Mouse (Mus musculus) spleen, postnatal 10 days (tissue): ENCODE measurements around the gene Ints3.

Experiments used
- DNase-seq, 2 experiments: peaks; one replicate each; pipeline ENCODE4 v3.0.0; 2021 to 2022; ENCODE audit warnings: low spot score in 2 of 2

Gene Ints3

DNA sequence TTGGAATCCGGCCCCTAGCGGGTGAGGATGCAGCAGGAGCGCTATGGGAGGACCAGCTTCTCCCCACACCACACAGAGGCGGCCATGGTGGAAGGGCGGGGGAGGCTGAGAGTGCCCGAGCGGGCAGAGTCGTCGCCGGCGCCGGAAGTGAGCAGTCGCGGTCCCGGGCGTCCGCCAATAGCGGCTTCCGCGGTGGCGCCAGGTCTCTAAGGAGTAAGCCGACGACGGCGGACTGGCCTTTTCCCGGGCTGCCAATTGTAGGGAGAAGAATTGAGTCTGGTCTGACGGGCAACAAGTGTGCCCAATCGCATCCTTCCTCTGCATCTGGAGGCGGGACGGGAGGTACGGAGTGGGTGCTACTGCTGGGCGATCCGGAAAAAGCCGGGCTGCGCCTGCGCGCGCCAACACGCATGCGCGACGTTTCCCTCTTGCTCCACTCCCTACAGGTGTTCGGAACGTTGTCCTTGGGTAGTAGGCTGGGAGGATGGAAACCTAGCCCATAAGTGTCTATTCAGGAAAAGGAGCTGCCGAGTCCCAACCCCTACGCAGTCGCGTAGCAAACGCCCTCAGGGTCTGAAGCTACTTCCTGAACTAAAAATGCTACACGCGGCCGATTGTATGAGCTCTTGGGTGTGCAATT is at the start of gene Ints3:
TSS of gene Ints3 (minus strand) at position 242 of the 640 bp plus-strand sequence.
- DNase-seq, result peak; percentile 99

- DNase-seq, result peak; percentile 84 to 93
Measured at GRCm38 (mm10) chr3:90475831-90476611, 42.6 kb upstream of the Ints3 start, which contains the start of gene Ilf2. Ilf2 (plus strand) TSS chr3:90476126.

DNA sequence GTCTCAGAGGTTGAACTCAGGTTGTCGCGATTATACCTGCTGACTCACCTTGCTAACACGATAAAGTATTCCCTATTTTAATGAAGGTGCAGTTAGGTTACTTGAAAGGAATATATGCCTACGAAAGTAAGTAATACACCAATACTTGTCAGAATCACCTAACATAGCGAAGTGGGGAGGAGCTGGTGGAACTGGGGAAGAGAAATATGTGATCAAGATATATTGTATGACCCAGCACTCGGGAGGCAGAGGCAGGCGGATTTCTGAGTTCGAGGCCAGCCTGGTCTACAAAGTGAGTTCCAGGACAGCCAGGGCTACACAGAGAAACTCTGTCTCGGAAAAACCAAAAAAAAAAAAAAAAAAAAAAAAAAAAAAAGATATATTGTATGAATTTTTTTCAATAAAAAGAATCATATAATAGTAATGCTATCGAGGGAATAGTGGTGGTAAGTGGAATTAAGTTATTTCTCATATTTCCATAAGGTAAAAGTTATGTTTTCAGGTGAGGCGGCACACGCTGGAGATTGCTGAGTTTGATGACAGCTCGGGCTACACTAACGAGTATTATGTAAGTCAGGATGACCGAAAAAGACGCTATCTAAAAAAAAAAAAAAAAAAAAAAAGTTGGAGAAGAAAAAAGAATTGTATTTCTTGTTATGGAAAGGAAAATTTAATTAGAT is 41.9 kb upstream of the Ints3 start:
- no peak for DNase-seq

DNA sequence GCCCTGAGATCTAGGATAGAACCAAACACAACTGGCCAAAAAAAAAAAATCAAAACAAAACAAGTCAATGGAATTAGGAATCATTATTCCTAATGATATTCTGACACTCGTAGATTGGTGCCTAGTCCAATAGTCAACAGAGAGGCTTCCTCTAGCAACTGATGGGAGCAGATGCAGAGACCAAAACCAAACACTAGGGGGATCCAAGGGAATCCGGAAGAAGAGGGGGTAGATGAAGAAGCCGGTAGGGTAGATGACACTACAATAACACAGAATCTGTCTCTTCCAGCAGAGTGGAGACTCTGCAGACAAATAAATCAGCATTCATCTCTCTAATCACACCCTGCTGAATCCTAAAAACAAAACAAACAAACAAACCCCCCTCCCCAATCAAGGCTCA is 38.8 kb upstream of the Ints3 start:
- peak; percentile 28 to 74 for DNase-seq

- DNase-seq, result no peak
Measured at GRCm38 (mm10) chr3:90467618-90468300, 34.3 kb upstream of the Ints3 start.

DNA sequence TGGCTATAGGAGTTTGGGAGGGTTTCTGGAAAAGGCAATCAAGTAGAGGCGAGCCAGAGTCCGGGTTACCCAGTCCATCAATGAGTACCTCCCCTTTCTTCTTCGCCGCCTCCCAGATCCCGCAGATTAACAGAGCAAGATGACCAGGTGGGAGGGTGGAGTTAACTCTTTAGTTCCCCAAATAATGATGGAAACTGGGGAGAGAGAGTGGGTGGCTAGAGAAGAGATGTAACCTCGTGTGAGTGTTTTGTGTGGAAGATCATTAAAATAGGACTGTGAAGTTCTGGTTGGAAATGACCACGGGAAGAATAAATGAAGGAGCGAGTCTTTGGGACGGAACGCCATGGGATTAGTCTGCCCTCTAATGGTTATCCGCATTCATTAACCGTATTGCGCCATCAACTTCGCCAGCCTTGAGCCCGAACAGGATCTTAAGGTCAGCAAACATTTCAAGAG is 32.9 kb upstream of the Ints3 start:
- no peak for DNase-seq

DNA sequence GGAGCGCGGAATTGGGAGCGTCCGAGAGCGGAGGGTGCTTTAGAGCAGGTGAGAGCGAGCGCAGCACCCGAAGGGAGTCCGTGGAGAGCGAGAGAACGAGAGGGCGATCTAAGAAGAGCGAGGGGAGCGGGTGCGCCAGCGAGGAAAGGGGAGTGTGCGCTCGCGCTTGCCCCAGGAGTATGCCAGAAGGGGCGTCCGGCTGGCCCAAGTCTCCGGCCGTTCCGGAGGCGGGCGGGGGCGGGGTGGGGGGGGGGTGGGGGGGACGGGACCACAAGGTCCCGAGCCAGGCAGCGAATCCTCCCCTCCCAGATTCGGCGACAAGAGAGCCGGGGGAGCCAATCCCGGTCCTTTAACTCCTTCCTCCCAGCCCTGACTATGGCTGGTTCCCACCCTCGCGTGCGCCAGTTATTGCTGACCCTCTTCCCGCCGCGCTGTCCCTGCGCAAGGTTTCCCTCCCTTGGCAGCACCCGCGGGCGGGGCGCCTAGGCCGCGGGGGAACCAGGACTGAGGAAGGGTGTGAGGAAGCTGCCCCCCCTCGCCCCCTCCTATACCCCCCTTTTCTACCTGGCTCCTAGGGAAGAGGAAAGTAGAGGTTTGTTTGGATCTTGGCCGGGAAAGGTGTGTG is 32.4 kb upstream of the Ints3 start, which contains the start of gene Npr1:
TSS of gene Npr1 (minus strand) at position 181 of the 625 bp plus-strand sequence.
- DNase-seq, result peak; percentile 31

- DNase-seq, result peak; percentile 33 to 35
Measured at GRCm38 (mm10) chr3:90465081-90465685, 31.8 kb upstream of the Ints3 start.

GRCm38 (mm10) chr3:90464552-90465080 is 31.2 kb upstream of the Ints3 start:
- peak in 1 of 2 experiments; percentile 13 for DNase-seq

- DNase-seq, result no peak
Measured at GRCm38 (mm10) chr3:90462579-90462978, 29.2 kb upstream of the Ints3 start.

- no peak for DNase-seq
Measured at GRCm38 (mm10) chr3:90461935-90462334, 28.5 kb upstream of the Ints3 start.

- no peak for DNase-seq
Measured at GRCm38 (mm10) chr3:90460315-90460714, 26.9 kb upstream of the Ints3 start.

GRCm38 (mm10) chr3:90459727-90460126 is 26.3 kb upstream of the Ints3 start:
- no peak for DNase-seq

- no peak for DNase-seq
Measured at GRCm38 (mm10) chr3:90454931-90455330, 21.5 kb upstream of the Ints3 start.

DNA sequence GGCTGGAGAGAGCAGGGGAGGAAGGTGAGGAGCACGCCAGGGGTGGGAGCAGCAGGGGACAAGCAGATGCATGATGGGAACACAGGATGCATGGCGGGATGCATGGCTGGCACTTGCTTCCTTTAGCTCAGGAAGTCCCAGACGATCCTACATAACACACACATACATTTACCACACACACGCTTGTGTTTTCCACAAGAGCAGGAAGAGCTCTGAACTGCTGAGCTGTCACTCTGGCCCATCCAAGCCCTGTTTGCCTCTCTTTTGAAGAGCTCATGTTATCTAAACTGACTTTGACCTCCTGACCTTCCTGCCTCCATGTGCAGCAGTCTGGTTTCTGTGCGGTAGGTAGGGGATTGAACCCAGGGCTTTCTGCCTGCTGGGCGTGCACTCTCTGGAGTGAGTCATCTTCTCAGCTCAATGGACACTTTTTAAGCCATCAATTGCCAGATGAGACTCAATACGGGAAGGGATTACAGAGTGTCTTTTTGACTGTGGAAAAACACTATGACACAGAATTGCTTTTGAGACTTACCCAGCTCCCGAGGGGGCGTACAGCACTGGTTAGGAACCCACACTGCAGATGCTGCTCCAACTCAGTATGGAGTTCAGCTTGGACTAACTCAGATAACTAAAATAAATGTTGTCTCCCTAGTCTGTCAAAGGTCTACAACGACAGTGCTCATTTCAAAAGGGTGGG is 18.1 kb upstream of the Ints3 start:
- no peak for DNase-seq

DNA sequence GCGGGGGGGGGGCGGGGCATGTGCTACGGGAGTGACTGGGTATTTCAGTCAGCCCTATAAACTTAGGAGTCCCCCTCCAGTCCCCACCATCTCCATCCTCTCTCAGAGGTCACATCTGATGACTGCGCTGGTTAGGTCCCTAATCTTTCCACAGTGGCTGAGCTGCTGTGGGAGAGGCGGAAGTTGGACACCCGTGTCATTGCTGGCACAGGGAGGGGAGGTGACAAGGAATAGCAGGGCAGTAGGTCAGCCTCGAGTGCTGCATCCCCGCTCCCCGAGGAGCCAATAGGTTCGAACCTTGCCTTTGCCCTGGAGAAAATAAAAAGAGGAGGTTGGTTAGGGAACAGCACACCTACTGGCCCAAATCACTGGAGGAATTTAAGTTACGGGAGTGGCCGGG is 17.5 kb upstream of the Ints3 start:
- DNase-seq, result no peak

- no peak for DNase-seq
Measured at GRCm38 (mm10) chr3:90448626-90449025, 15.2 kb upstream of the Ints3 start.

GRCm38 (mm10) chr3:90447123-90447494 is 13.7 kb upstream of the Ints3 start:
- no peak for DNase-seq

GRCm38 (mm10) chr3:90446389-90447122 is 13.1 kb upstream of the Ints3 start:
- DNase-seq, result peak; percentile 18 to 56
